8 mouse cellular contexts compared by ENCODE assay signal in genomic region chr4:21766863-21767304, GRCm38 (mm10). TPM values are rescaled to one million over a fixed set of nuclear protein-coding genes. Genes with fewer than 3 reads are reported as not detected.
DNase-seq lines count a peak whose midpoint lies in the region; ATAC-seq lines count a peak whose summit lies in the region.

Usp45 (plus strand) TSS chr4:21767156.
Tstd3 (minus strand) TSS chr4:21767212.

- H3K4me3 ChIP-seq in intestine, embryonic 14.5 days (ENCODE audit: low read depth, low read length): peak within 1 kb of the TSS; percentile 63

- H3K9ac ChIP-seq in intestine, embryonic 14.5 days (ENCODE audit: low read length): peak within 1 kb of the TSS; percentile 53

- DNase-seq in adrenal gland, adult (ENCODE audit: inconsistent age in 2 of 2, low spot score in 1 of 2): peak; percentile 77 to 93
- peak; percentile 90 for DNase-seq in embryo, embryonic 10.5 days (ENCODE audit: low spot score)
- peak; percentile 72 for DNase-seq in gastrocnemius, postnatal 14 days
- DNase-seq in intestine, embryonic 14.5 days (ENCODE audit: low spot score): peak; percentile 83
- DNase-seq in left cerebral cortex, postnatal 10 days (ENCODE audit: extremely low spot score in 1 of 2, low spot score in 2 of 2): peak; percentile 84 to 86
- DNase-seq in right cerebral cortex, postnatal 14 days: peak; percentile 84
- DNase-seq in urinary bladder, postnatal 25 days (ENCODE audit: low spot score): peak; percentile 59

- peak within 1 kb of the TSS; percentile 89 for H3K4me2 ChIP-seq in intestine, embryonic 14.5 days (ENCODE audit: low read length)

- WGBS in intestine, embryonic 14.5 days: 1% methylated on average over 17 of the region's 17 CpGs

- ATAC-seq in intestine, embryonic 14.5 days (replicated peaks; ENCODE audit: low FRiP score, low TSS enrichment, low read depth): peak; percentile 89
- ATAC-seq in megakaryocyte progenitor cell, adult 5-6 weeks (replicated peaks; ENCODE audit: poor library complexity): peak; percentile 100

- intact Hi-C loops in gastrocnemius, postnatal 14 days (cut with DNase I; ENCODE audit: low total_unique reads): no loop called here
- intact Hi-C loops in left cerebral cortex, postnatal 10 days (cut with DNase I): no loop called here

- H3K9me3 ChIP-seq in intestine, embryonic 14.5 days (ENCODE audit: control insufficient read depth, low read length): no peaks in the 10 kb centered on the region

- H3K36me3 ChIP-seq in intestine, embryonic 14.5 days (ENCODE audit: control insufficient read depth, insufficient read depth, low read length): no peaks in the 10 kb centered on the region

- H3K27ac ChIP-seq in intestine, embryonic 14.5 days (ENCODE audit: low read depth): no peak within 1 kb of the TSS

- no peaks in the 10 kb centered on the region for H3K27me3 ChIP-seq in intestine, embryonic 14.5 days (replicated peaks; ENCODE audit: control insufficient read depth, insufficient read depth, low read length)

- no peaks in the 10 kb centered on the region for H3K4me1 ChIP-seq in intestine, embryonic 14.5 days (replicated peaks; ENCODE audit: control insufficient read depth, insufficient read depth, low read length)

RNA-seq across cellular contexts. Expression of gene Usp45, which starts in this region (rescaled TPM):
- 10 to 100 TPM; 12.2 to 13.4 TPM for total RNA-seq in gastrocnemius, postnatal 14 days (2021)
- polyA plus RNA-seq in intestine, embryonic 14.5 days (2014; fragmentation: Nextera tagmentation; extraction: Ambion mirVana): 9.9 and 11.1 TPM in 2 replicates
- 10 to 100 TPM; 25.0 to 31.2 TPM for total RNA-seq in left cerebral cortex, postnatal 10 days (2021)
- total RNA-seq in megakaryocyte progenitor cell, adult 5-6 weeks (2015): 19.7 and 22.7 TPM in 2 replicates
- total RNA-seq in megakaryocyte progenitor cell, adult 5-6 weeks (2017): 11.0 and 14.8 TPM in 2 replicates

RNA-seq across cellular contexts. Expression of gene Tstd3, which starts in this region (rescaled TPM):
- total RNA-seq in gastrocnemius, postnatal 14 days (2021): 10 to 100 TPM; 10.5 to 11.4 TPM
- polyA plus RNA-seq in intestine, embryonic 14.5 days (2014; fragmentation: Nextera tagmentation; extraction: Ambion mirVana): 14.3 and 17.8 TPM in 2 replicates
- total RNA-seq in left cerebral cortex, postnatal 10 days (2021): 10 to 100 TPM; 16.7 to 17.9 TPM
- total RNA-seq in megakaryocyte progenitor cell, adult 5-6 weeks (2015): 9.5 and 11.7 TPM in 2 replicates
- total RNA-seq in megakaryocyte progenitor cell, adult 5-6 weeks (2017): 7.1 and 13.2 TPM in 2 replicates
